Mouse (Mus musculus): ENCODE data around the gene Cd93.

The Cd93 gene

DNA sequence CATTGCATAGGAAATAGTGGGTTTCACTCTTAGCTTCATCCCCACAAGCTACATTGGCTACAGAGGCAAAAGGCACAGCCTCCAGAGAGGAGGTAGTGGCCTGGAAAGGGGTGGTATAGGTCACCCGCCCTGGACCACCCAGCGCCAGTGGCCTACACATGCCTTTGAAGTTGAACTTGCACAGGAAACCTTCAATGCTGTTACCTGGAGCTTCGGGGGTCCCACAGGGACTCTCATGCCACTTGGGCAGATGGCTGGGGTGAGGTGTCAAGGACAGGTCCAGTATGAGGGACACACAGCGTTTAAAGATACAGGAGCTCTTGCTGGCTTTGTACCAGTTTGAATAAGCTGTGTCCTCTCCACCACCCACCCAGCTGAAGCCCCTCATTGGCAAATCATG lies 653 bp downstream of the Cd93 start:
- no peak for DNase-seq (ENCODE audit: low read depth, low spot score)

DNA sequence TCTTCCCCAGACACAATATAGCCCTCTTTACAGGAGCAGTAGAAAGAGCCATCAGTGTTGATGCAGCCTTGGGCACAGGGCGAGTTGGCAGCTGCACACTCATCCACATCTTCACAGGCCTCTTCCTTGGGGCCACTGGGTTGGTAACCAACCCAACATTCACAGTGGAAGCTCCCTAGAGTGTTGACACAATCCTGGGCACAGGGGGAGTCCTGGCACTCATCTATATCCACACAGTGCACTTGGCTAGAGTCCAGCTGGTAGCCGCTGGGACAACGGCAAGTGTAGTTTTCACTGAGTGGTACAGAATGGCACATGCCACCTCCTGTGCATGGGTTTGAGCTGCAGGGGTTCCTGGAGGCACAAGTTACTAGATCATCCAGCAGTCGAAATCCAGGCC lies 1.2 kb downstream of the Cd93 start:
- DNase-seq (ENCODE audit: low read depth, low spot score) = no peak

DNA sequence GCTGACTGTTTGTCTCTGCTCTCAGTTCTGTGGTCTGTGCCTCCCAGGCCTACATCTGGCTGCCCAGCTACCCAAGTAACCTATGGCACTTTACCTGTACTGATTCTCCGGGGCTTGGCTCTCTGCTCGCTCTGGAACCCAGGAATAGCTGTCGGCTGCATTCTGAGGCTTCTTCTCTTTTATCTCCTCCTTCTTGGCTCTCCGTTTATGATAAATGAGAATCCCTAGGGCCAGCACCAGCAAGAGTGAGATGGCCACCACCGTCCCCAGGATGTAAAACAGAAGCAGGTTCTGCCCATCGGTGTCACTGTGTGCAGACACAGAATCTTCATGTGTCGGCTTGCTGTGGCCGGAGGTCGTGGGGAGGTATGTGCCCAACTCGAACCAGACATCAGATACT lies 1.9 kb downstream of the Cd93 start:
- DNase-seq (ENCODE audit: low read depth, low spot score) = no peak

DNA sequence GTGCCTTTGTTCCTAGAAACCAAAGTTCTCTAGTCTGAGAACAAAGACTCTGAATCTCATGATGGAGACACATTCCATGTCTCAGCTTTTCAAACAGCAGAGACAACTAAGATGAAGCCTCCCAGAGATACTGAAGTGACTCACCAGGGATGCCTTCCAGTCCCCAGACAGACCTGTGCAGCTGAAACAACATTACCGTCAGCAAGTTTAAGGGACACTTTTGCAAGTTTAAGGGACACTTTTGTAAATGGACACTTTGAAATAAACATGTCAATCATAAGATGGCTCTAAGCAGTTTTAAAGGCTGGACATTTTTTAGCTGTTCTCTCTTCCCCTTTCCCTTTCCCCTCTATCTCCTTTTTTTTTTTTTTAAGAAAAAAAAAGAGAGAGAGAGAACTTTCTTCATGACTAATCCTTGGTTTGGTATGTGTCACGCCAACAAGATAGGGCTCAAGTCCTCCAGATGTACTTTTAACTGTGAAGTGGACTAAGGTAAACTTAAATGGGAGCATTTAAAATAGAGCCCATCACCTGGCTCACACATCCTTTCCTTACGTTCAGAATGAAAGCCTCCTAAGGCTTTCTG lies 3.6 kb downstream of the Cd93 start:
- no peak for DNase-seq (ENCODE audit: low read depth, low spot score)

DNA sequence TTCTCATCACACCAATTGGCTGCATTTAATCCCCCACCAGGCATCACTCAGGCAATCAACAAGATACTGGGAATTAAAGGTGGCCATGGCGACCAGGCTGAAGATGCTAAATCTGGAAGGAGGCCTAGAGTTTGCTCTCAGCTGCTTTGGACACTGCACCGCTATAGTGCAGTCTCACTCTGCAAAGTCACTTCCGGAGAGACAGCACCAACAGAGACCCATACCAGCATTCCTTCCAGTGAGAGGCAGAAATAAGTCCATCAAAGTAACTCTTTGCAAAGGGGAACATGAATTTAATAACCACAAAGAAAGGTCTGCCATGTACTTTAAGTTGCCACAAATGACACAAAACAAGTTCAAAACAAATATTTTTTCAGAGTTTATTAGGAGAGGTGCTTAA lies 7.1 kb downstream of the Cd93 start:
- DNase-seq (ENCODE audit: low read depth, low spot score) = no peak

DNA sequence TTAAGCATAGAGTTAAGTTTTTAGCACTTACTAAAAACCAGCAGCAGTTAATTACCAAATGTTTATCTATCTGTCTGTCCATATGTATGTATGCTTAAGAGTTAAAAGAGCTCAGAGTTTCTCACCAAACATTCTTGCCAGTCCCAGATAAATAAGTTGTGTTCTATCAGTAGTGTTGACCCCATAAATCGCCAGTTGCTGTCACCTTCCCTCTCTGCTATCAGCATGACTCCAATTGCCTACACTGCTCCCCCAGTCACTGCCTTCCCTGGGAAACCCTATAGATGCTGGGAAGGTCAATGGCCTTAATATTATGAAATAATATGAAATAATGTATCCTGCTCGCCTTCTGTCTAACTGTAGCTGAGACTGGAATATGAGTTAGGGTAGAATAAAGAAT lies 11.0 kb downstream of the Cd93 start:
- no peak for DNase-seq (ENCODE audit: low read depth, low spot score)

DNA sequence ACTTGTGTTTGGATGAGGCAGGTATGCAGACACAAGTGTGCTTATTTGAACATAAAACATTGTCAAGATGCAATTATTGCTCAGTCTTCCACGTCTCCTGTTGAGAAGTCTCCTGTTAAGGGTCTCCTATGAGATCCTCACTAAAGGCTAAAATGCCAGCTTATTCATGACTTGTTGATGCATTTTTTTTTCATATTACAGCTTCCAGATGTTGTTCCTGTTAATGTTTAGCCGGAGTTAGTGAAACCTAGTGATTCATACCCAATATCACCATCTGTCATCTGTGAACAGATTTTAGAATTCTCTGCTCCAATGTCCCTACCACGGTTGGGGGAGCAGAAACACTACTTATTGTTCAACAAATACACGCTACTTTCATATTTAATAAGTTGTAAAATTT lies 12.4 kb downstream of the Cd93 start:
- DNase-seq (ENCODE audit: low read depth, low spot score) = no peak

DNA sequence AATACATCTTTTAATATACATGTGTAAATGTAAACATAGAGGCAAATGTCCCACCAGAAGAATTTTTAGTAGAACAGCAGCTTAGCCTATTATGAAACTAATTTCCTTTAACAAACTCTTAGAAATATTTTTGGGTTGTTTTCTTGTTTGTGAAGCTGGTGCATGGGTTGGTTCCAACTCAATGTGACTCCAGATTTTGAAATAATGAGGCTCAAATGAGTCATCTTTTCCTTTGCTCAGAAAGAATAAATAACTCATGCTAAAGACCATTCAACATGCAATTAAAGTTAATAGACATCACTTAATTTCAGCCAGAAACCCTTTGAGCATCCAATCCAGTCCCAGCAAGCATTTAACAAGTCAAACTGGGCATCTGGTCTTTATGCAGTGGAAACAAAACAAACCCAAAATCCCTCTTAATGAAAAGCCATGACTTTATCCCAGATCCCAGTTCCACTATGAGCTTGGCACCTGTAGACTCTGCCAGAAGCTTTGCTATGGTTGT lies 14.3 kb downstream of the Cd93 start:
- no peak for DNase-seq (ENCODE audit: low read depth, low spot score)

DNA sequence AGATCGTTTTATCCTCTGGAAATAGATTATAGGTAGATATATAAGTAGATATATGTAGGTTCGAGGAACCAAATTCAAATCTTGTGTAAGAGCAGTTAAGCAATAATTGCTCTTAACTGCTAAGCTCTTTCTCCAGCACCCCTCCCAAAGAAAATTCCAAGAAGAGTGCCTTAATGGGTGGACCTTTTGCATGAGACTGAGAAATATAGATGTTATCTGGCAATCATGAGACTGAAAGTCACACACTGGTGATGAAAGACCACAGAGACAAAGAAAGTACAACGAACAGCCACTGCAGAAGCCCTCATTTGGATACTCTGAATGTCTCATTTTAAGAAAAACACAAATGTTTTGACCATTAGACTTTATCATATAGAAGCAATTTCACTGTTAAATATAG lies 14.8 kb downstream of the Cd93 start:
- no peak for DNase-seq (ENCODE audit: low read depth, low spot score)

DNA sequence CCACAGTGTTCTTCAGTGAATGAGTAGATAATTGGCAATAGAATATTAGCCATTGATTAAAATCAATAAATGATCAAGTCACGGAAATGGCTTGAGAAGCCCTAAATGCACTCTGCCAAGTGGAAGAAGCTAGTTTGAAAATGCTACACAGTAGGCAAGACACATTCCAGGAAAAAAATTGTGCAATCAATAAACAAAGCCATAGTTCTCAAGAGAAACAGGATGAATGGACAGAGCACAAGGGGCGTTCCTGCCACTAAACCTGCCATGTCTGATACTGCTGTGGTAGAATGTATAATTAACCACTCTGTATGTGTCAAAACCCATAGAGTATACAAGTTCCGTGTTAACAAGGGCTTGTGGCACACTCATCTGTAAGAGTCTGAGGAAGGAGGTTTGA lies 15.8 kb downstream of the Cd93 start:
- no peak for DNase-seq (ENCODE audit: low read depth, low spot score)

DNA sequence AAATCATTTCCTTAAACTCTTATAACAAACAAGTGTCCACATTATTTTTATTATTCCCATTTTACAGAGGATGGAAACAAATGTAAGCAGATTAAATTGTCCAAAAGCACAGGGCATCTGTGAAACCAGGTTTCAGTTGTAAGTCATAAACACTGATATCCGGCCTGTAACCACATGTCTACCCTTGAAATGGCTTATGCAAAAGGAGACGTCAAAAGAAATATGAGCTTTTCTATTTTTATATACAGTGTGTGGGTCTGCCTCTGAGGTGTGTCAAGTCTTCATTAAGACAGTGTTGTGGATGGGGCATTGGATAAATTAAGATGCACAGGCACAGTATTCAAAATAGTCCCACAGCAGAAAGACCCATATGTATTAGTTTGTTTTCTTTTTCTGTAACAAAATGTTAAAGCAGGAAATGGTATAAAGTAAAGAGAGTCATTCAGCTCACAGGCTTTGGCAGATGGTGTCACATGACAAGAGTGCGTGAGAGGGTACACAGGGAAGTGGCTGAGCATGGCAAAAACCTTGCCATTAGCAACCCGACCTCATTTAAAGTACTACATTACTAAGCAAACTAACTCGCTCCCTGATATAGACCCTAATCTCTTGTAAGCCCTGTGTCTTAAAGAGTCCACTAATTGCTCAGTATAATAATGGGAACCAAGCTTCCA lies 17.5 kb downstream of the Cd93 start:
- no peak for DNase-seq (ENCODE audit: low read depth, low spot score)

DNA sequence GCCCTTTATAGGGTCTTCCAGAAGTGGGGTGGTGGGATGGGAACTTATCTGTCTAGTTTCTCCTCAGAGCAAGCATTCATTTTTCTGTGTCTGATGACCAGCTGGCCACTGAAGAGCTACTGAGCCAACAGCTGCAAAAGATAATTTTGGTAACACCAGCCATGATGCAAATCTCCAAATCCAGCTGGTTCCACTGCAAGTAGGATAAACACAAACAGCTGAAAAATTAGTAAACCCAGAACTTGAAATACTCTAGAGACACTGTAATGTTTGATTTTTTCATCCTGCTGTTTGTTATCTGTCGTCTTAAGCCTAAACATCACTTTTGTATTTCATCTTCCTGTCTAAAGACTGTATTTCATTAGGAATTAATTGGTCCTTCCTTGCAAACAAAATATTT lies 21.7 kb downstream of the Cd93 start:
- DNase-seq (ENCODE audit: low read depth, low spot score) = no peak

DNA sequence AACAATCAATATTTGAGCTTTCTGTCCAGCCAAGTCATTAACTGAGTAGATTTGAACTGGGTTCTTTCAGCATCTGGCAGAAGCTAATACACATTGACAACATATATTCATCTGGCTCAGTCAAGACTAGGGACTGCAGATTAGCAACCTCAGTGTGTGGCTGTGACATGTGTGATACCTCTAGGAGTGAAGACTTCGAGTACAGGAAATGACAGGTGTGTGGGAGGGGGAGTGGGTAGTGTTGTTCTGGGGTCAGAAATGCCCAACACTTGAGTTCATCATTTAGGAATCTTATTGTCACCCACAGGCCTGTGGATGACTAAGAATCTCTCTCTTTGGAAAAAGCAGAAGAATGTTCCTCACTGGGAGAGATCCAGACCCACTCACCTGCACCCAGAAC lies 22.3 kb downstream of the Cd93 start:
- DNase-seq (ENCODE audit: low read depth, low spot score) = no peak

DNA sequence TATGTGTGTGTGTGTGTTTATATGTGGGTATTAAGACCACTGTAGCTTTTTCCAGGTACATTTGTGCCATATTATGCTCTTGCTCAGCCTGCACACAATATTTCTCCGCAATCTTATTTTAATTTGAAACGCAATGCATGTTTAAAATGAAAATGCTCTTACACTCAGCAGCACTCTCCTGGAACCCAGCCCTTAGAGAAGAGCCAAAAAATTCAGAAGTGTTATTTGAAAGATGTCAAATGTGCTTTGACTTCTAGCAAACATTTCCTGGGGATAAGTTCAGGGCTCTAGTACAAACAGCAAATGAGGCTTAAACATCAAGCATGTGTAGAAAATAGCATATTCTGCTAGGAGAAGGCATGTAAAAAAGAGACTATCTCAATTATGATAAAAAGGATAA lies 23.6 kb downstream of the Cd93 start:
- no peak for DNase-seq (ENCODE audit: low read depth, low spot score)

DNA sequence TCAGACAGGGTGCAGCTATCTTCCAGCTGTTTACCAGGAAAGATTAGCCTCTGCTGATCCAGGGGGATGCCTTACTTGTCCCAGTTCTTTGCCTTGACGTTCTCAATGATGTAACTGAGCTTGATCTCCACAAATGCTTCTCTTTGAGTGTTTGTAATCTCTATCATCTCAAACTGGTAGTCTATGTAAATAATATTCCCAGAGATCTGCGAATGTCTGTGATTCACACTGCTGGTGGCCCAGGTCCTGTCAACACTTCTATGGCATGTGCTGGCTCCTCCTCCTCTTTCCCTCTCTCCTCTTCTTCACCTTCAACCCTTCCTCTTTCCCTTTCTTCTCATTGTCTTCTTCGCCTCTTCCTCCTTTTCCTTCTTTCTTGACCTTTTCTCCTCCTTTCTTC lies 24.2 kb downstream of the Cd93 start:
- DNase-seq (ENCODE audit: low read depth, low spot score) = no peak

DNA sequence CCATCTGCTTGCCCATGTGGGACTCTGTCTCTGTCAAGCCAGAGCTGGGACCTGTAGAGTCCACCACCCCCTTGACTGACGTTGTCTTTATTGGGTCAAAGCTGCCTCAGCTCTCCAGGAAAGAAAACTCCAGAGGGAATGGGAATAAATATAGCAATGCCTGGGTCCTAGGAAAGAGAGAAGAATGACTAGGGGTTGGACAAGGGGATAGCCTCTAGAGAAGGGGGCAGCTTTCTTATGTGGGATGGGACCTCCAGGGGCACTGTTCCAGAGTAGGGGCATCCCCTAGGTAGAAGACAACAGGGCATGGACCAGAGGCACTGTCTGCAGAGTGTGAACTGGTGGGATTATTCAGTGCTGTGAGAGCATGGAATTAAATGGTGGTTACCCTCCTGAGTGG lies 33.5 kb downstream of the Cd93 start:
- no peak for DNase-seq (ENCODE audit: low read depth, low spot score)

DNA sequence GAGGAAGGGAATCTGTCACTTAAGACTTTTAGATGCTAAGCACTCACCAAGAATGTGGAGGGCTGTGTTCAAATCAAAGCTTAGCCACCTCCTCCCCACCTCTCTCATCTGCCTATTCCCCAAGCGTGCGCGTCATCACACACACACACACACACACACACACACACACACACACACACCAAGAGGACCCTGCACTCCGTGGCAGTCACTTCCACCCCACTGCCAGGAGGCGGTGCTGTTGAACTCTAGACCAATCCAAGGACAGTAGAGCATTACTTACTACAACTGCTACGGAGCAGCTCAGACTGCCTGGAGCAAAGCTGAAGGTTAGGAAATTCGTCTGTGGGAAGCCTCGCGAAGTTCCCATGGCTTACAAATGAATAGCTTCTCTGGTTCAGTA lies 34.2 kb downstream of the Cd93 start:
- DNase-seq (ENCODE audit: low read depth, low spot score) = peak; percentile 55

DNA sequence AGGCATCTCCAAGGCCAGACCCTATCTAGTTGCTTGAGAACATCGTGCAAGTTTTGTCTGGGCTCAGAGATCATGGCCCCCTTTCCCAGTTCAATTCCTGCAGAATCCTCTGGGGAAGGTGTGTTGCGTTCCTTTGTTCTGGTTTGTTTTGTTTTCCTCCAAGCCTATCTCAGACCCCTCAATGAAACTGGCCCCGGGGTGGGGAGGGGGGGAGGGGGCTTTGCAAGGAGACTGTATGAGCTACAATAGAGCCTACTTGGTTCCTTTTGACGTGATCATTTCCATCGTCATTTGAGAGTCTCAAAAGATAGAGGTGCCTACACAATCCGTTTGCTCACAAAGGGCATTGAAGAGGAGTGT lies 34.6 kb downstream of the Cd93 start:
- no peak for DNase-seq (ENCODE audit: low read depth, low spot score)

DNA sequence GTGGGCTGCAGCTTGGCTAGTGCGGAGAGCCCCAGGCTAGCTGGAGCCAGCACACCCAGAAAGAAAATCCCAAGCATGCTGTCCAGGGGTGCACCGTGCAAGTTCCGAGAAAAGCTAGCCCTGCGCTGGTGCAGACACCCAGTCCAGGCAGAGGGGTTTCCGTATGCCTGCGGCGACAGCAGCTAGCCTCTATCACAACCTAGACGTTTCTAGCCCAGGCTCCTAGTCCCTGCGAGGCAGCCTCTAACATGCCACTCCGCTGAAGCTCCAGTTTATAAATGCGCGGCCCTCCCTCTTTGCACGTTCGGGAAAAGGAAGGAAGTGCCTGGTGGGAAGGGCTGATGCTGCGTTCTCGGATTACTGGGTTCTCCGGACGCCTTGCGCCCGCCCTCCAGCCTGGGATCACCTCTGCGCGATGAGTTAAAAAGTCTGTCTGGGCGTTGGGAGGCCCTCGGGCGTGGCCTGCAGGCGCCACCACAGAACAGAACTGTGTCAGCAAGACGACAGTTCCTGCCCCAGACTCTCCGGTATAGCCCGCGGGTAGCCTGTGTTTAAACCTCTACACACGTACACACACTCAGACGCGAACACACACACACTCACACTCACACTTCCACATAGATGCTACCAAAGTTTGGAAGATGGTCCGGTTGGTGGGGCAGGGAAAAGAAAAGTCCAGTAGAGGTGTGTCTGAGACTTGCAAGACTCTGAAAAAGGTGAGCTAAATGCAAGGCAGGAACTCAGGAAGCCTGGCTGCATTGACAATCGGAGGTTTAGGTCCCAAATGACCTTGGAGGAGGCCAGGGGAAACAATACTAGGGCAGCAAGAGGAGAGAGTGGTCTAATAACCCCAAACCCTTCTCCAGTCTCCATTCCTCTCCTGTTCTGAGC lies 35.2 kb downstream of the Cd93 start, which contains the start of gene Thbd:
Thbd (minus strand) TSS at position 319 of the 891 bp plus-strand sequence.
- DNase-seq (ENCODE audit: low read depth, low spot score) = no peak

DNA sequence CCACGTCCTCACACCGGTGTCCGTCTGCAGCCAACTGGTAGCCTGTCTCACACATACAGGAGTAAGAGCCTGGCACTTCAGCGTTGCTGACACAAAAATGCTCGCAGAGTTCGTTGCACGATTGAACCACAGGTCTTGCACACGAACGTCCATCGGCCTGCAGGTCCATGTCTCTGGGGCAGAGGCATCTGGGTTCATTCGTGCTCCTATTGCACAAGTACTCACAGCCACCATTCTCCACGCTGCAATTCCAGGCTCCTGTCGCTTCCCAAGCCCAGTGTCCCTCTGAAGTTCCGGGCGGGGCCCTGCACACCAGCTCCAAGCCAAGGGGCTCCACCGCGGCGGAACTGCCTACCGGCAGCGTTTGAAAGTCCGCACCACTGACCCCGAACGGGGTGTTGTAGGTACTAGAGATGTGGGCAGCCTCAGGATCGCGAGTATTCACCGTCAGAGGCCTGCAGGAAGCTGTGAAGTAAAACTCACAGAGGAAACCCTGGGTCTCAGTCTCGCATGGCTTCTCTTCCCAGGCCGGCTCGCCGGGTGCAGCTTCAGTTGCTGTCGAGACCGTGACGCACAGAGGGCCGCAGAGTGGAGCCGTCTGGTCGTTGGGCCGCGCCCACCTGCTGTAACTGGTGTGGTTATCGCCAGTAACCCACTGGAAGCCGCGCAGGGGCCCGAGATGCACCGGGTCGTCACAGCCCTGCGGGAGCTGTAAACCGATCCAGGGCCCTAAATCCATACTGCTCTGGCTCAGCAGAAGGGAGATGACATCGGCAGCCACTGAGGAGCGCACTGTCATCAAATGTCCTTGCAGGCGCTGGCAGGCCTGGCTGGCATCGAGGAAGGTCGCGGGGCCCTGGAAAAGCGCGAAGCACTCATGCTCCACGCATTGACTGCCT lies 36.1 kb downstream of the Cd93 start:
- no peak for DNase-seq (ENCODE audit: low read depth, low spot score)

DNA sequence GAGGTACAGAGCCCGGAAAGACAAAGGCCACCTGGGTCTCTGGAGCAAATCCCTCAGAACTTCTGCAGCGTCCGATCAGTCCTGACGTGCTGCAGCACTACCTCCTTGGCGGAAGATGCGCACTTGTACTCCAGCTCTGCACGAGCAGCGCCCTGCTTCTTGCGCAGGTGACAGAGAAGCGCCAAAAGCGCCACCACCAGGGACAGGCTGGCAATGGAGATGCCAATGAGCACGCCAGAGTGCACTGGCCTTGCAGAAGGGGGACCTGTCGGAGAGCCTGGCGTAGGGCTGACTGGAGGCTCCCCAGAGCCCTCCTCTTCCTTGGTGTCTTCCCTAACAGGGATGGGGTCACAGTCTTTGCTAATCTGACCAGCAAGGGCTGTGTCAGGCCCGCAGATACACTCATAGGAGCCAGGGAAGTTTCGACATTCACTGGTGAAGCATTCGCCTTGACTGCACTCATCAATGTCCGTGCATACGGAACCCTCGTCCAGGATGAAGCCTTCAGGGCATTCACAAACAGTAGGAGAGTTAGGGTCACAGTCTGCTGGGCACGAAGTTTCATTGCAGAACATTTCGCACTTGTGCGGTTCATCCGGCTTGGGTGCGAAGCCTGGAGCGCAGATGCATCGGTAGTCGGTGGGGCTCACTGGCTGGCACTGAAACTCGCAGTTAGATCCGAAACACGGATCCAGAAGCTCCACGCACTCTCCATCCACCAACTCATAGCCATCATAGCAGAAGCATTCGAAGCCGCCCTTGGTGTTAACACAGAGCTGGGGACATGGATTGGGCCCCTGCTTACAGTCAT lies 37.0 kb downstream of the Cd93 start:
- no peak for DNase-seq (ENCODE audit: low read depth, low spot score)
